Mouse (Mus musculus) liver, embryonic 11.5 days (tissue): ENCODE measurements around the gene Aplp1. TPM values are rescaled to one million over a fixed set of nuclear protein-coding genes. Genes with fewer than 3 reads are reported as not detected.
"Not testable (repeated sequence)": the region's sequence is repeated elsewhere in the genome, so short reads cannot be mapped to it uniquely, and the experiment has no call there.

Experiments
- ATAC-seq: fragments of 200-750 bp; cut with Nextera tagmentation; replicated peaks from 2 replicates; pipeline ENCODE4 v1.8.0; 2017; ENCODE audit warnings: moderate number of reproducible peaks, mild to moderate bottlenecking, moderate TSS enrichment, moderate library complexity; ENCODE audit not compliant: low FRiP score
- DNase-seq: peaks from one replicate; pipeline ENCODE4 v3.0.0-alpha.2; 2017; ENCODE audit warnings: low spot score
- H3K27ac ChIP-seq: fragments of 300-500 bp; sonication (generic); 2 replicates; pipeline ENCODE4 v1.5.1; 2014; ENCODE audit warnings: mild to moderate bottlenecking, low read depth, low read length, control low read depth
- H3K27me3 ChIP-seq: fragments of 300-500 bp; sonication (generic); replicated peaks from 2 replicates; pipeline ENCODE4 v1.6.1; 2014; ENCODE audit warnings: low read length, mixed read lengths; ENCODE audit not compliant: control insufficient read depth, insufficient read depth
- H3K36me3 ChIP-seq: fragments of 300-500 bp; sonication (generic); 2 replicates; pipeline ENCODE4 v1.6.1; 2014; ENCODE audit warnings: mild to moderate bottlenecking, low read length, moderate library complexity, mixed read lengths; ENCODE audit not compliant: control insufficient read depth, insufficient read depth
- H3K4me1 ChIP-seq: fragments of 300-500 bp; sonication (generic); replicated peaks from 2 replicates; pipeline ENCODE4 v1.6.1; 2014; ENCODE audit warnings: low read length, mixed read lengths; ENCODE audit not compliant: control insufficient read depth, insufficient read depth
- H3K4me2 ChIP-seq: fragments of 300-500 bp; sonication (generic); 2 replicates; pipeline ENCODE4 v1.6.1; 2014; ENCODE audit warnings: mild to moderate bottlenecking, control low read depth, moderate library complexity
- H3K4me3 ChIP-seq: fragments of 300-500 bp; sonication (generic); 2 replicates; pipeline ENCODE4 v1.5.1; 2014; ENCODE audit warnings: low read depth, low read length, control low read depth
- H3K9ac ChIP-seq: fragments of 300-500 bp; sonication (generic); 2 replicates; pipeline ENCODE4 v1.6.1; 2014; ENCODE audit warnings: low read depth, low read length, control low read depth
- H3K9me3 ChIP-seq: fragments of 300-500 bp; sonication (generic); 2 replicates; pipeline ENCODE4 v1.6.1; 2016; ENCODE audit warnings: low read length, inconsistent platforms, mixed read lengths; ENCODE audit not compliant: control insufficient read depth
- WGBS: fragments of 180-500 bp; shearing (Covaris S2); extraction: QIAGEN DNeasy Blood & Tissue Kit; methylation state at CpG from one replicate; pipeline ENCODE4 v1.1.7; 2014; 5-methylcytosine and 5-hydroxymethylcytosine counted together
- polyA plus RNA-seq: library from polyadenylated mRNA; unstranded; fragments of >200 nt; fragmentation: Nextera tagmentation; extraction: Ambion mirVana; gene quantifications from 2 replicates; pipeline ENCODE4 v1.2.1, GENCODE M21; 2014

Aplp1 gene
- polyA plus RNA-seq, result 18.4 and 19.1 TPM in 2 replicates

- DNase-seq, result peak; percentile 67
- Histone ChIP-seq H3K36me3 (no peaks in the 10 kb centered on the region), H3K4me3 (peak within 1 kb of the TSS; percentile 65), H3K27ac (no peak within 1 kb of the TSS; the same call in 1 of the 2 replicates), H3K9me3 (no peaks in the 10 kb centered on the region), H3K9ac (peak within 1 kb of the TSS; percentile 53; the same call in 1 of the 2 replicates), H3K27me3 (peaks cover 39% of the 10 kb centered on the region), H3K4me1 (peaks cover 10% of the 10 kb centered on the region), H3K4me2 (peak within 1 kb of the TSS; percentile 87)
- WGBS, result under 1% methylated on average over 67 of the region's 72 CpGs
- peak; percentile 57 for ATAC-seq
Measured at GRCm38 (mm10) chr7:30444971-30445751, at the start of gene Aplp1. TSS of gene Aplp1 (minus strand) at chr7:30445535.

DNA sequence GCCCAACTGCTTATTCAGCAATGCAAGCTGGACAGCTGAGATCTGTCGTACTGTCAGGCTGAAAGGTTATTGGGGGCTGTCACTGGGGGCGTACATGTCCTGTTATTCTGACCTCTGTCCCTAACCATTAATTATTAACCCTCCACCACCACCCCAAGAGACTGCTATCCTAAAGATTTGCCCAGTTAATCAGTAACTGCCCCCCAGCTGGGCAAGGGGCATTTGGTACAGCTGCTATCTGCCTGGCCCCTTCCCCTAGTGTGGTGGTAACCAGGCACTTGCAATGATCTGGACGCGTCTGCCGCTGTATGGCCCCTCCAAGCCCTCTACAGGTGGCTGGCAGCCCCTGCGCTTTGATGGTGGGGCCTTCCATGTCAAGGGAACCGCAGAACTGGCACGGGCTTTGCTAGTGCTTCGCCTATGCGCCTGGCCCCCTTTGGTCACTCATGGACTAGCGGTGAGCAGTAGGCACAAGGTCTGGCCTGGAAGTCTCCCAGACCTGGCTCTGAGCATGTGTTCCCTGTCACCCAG, 48.1 kb upstream of the Aplp1 start, which contains the start of gene Prodh2:
TSS of gene Prodh2 (plus strand) at position 222 of the 531 bp plus-strand sequence.
- ATAC-seq (peak; percentile 79), DNase-seq (peak; percentile 45)
- peak within 1 kb of the TSS; percentile 64 for H3K27ac ChIP-seq
- WGBS, result 42% methylated on average over 11 of the region's 11 CpGs
- H3K4me1 ChIP-seq, result no peaks in the 10 kb centered on the region
- H3K9ac ChIP-seq, result peak within 1 kb of the TSS; percentile 30; the same call in 1 of the 2 replicates
- no peaks in the 10 kb centered on the region for H3K9me3 ChIP-seq
- H3K4me3 ChIP-seq, result peak within 1 kb of the TSS; percentile 43
- H3K27me3 ChIP-seq, result 0 out of 2 replicates have a peak, but pooled peaks cover 2% of the 10 kb centered on the region
- H3K4me2 ChIP-seq, result peak within 1 kb of the TSS; percentile 50
- no peaks in the 10 kb centered on the region for H3K36me3 ChIP-seq

GRCm38 (mm10) chr7:30492765-30493164, 47.4 kb upstream of the Aplp1 start:
- H3K27me3 ChIP-seq, result 0 out of 2 replicates have a peak, but pooled peaks cover 2% of the 10 kb centered on the region
- H3K36me3 ChIP-seq, result no peaks in the 10 kb centered on the region
- no peaks in the 10 kb centered on the region for H3K4me1 ChIP-seq
- 18% methylated on average over 4 of the region's 4 CpGs for WGBS
- no peak overlapping the region for H3K9ac ChIP-seq
- ATAC-seq (no peak), DNase-seq (peak; percentile 61)
- H3K27ac ChIP-seq, result peak overlapping the region; percentile 32; the same call in 1 of the 2 replicates
- H3K9me3 ChIP-seq, result no peaks in the 10 kb centered on the region
- H3K4me2 ChIP-seq, result no peak overlapping the region
- H3K4me3 ChIP-seq, result no peak overlapping the region

DNA sequence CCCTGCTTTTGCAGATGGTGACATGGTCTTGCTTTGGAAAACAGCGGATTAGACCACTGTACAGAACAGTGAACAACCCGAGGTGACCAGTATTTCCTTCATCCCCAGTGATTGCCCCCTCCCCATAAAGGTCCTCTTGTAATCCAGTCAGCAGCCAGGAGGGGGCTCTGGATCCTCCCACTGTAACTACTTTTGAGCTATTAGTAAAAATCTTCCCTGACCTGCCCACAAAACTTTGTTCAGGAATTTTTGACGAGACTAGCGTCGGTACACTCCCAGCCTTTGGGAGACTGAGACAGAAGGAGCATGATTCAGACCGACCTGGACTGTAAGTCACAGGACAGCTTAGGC, 45.6 kb upstream of the Aplp1 start:
- DNase-seq, result no peak
- Histone ChIP-seq H3K27me3 (0 out of 2 replicates have a peak, but pooled peaks cover 2% of the 10 kb centered on the region), H3K27ac (no peak overlapping the region), H3K36me3 (no peaks in the 10 kb centered on the region), H3K9me3 (no peaks in the 10 kb centered on the region), H3K9ac (no peak overlapping the region), H3K4me2 (no peak overlapping the region), H3K4me3 (no peak overlapping the region), H3K4me1 (no peaks in the 10 kb centered on the region)
- WGBS, result 21% methylated on average over 6 of the region's 6 CpGs
- no peak for ATAC-seq

DNA sequence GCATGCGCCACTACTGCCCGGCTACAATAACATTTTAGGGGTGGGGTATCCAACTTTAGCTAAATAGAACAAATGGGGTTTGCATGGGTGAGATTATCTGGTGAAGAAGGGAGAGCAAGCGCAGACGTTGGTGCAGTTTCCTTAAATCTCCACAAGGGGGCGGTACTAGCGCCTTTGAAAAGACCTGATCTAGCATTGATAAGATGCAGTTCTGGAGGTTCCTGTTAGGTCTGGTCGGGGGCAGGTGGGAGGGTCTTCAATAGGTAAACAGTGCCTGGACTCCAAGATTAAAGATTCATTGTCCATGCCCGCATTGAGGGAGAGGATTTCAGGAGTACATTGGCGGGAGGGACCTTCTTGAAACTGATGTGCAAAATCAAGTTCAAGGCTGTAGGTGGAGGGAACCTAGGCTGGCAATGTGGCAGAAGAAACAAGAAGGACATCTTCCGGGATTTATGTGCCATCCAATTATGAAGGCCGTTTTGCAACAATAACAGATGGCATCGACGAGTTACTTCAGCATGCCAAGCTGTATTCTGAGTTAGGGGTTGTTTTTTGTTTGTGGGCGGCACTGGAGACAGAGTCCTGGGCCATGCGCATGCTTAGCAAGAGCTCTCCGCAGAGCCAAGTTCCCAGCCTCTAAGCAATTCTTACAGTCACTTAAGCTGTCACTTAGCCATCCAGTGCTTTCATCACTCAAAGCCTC, 45.1 kb upstream of the Aplp1 start:
- Histone ChIP-seq H3K36me3 (no peaks in the 10 kb centered on the region), H3K4me3 (no peak overlapping the region), H3K9ac (no peak overlapping the region), H3K9me3 (no peaks in the 10 kb centered on the region), H3K27me3 (0 out of 2 replicates have a peak, but pooled peaks cover 2% of the 10 kb centered on the region), H3K27ac (no peak overlapping the region), H3K4me1 (no peaks in the 10 kb centered on the region), H3K4me2 (no peak overlapping the region)
- WGBS, result 27% methylated on average over 16 of the region's 16 CpGs
- no peak for DNase-seq
- no peak for ATAC-seq

GRCm38 (mm10) chr7:30484250-30484649, 38.9 kb upstream of the Aplp1 start:
- Histone ChIP-seq H3K4me2 (no peak overlapping the region), H3K4me1 (no peaks in the 10 kb centered on the region), H3K4me3 (no peak overlapping the region), H3K36me3 (no peaks in the 10 kb centered on the region), H3K9ac (no peak overlapping the region), H3K9me3 (no peaks in the 10 kb centered on the region), H3K27me3 (peaks cover 4% of the 10 kb centered on the region; the same call in 1 of the 2 replicates), H3K27ac (no peak overlapping the region)
- DNase-seq (no peak), ATAC-seq (no peak)
- WGBS, result 14% methylated on average over 8 of the region's 8 CpGs

DNA sequence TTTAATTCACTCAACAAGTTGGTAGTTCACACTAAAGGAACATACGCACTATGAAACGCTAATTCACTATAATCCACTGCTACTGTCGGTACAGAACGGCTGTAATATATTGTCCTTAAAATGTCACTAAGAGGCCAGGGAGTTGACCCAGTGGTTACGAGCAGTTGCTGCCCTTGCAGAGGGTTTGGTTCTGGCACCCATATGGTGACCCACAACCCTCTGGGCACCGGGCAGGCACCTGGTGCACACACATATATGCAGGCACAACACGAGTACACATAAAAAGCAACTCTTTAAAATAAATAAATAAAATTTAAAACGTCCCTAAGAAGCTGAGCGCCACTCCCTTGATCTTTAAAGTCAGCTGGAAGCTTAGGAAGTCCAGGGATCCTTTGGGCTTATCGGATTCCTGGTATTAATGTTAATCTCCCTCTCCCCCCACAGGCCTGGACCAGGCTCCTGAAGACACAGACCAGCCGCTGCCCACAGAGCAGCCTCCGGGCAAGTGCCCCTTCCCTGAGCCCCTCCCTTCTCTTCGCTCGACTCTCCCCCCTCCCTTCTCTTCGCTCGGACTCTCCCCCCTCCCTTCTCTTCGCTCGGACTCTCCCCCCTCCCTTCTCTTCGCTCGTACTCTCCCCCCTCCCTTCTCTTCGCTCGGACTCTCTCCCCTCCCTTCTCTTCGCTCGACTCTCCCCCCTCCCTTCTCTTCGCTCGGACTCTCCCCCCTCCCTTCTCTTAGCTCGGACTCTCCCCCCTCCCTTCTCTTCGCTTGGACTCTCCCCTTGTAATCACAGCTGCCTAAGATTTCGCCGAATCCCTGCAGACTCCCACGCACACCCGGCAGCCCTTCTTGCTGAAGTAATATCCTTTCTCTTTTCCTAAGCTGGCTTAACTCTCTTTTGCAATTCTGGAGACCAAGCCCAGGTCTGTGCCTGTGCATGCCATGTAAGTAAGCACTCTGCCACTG, 32.4 kb upstream of the Aplp1 start:
- no peak overlapping the region for H3K27ac ChIP-seq
- DNase-seq (no peak), ATAC-seq (0 out of 2 replicates have a peak, but pooled peaks have one; percentile 26)
- no peak overlapping the region for H3K9ac ChIP-seq
- peak overlapping the region; percentile 45 for H3K4me2 ChIP-seq
- H3K9me3 ChIP-seq, result no peaks in the 10 kb centered on the region
- H3K4me3 ChIP-seq, result 0 out of 2 replicates have a peak overlapping the region, but pooled peaks have one; percentile 6
- no peaks in the 10 kb centered on the region for H3K36me3 ChIP-seq
- H3K27me3 ChIP-seq, result peaks cover 4% of the 10 kb centered on the region; the same call in 1 of the 2 replicates
- no peaks in the 10 kb centered on the region for H3K4me1 ChIP-seq
- 12% methylated on average over 32 of the region's 32 CpGs for WGBS

DNA sequence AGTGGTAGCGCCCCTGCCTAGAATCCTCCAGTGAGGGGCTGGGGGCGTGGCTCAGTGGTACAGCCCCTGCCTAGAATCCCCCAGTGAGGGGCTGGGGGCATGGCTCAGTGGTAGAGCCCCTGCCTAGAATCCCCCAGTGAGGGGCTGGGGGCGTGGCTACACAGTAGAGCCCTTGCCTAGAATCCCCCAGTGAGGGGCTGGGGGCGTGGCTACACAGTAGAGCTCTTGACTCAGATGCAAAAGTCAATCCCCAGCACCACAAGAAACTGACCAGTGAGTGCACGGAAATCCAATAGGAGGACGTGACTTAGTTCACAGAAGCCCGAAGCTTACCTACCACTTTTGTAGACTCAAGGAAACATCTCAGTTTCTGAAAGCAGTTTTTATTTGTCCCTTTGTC, 30.8 kb upstream of the Aplp1 start:
- ATAC-seq, H3K9me3 ChIP-seq, H3K4me1 ChIP-seq, H3K4me2 ChIP-seq, H3K27me3 ChIP-seq, H3K9ac ChIP-seq, H3K36me3 ChIP-seq, DNase-seq, H3K27ac ChIP-seq, H3K4me3 ChIP-seq: not testable (repeated sequence)
- 81% methylated on average over 7 of the region's 7 CpGs for WGBS
